Mouse (Mus musculus) adrenal gland, adult 8-10 months (tissue): ENCODE measurements around the gene Gbf1. TPM values are rescaled to one million over a fixed set of nuclear protein-coding genes. Genes with fewer than 3 reads are reported as not detected.

Source experiments
- DNase-seq: peaks from one replicate; pipeline ENCODE4 v3.0.0; 2022
- total RNA-seq, 4 experiments: library from RNA; stranded (reverse); gene quantifications; 2 replicates each; pipeline ENCODE4 v1.2.4; 2022

Gbf1 gene
- total RNA-seq, 4 experiments from 2014 or later, result 81.0 to 101 (median 85.3) TPM

DNA sequence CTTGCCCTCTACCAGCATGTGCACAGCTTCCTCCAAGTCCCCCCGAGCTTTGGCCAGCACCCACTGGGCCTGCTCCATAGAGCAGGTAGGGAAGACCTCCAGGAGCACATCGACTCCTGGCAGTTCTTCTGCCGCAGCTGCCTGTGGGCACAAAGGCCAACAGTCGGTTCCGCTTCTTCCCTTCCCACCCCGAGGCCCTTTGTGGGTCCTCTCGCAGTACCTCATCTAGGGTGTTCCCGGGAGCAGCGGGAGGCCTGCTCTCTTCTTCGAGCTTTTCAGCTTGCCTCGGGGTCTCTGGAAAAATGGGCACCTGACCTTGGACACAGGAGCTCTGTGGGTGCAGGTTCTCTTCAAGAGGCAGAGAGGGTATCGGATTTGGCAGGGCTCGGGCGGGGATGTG is 179.0 kb downstream of the Gbf1 start:
- DNase-seq, result no peak

DNA sequence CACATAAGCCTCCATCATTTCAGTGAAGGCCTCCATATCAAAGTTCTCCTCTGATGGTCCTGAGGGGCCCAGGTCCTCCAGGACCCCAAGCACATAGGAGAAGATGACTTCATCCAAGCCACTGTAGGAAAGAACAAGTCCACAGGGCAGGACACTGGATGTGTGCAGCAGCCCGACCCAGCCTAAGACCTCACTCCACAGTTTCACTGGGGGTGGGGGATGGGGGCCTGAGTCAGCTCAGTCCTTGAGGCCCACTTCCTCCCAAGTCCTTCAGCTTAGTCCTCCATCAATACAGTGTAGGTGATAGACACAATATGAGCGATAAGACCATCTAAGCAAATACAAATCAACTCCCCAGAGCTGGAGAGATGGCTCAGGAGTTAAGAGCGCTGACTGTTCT is 179.6 kb downstream of the Gbf1 start:
- no peak for DNase-seq

DNA sequence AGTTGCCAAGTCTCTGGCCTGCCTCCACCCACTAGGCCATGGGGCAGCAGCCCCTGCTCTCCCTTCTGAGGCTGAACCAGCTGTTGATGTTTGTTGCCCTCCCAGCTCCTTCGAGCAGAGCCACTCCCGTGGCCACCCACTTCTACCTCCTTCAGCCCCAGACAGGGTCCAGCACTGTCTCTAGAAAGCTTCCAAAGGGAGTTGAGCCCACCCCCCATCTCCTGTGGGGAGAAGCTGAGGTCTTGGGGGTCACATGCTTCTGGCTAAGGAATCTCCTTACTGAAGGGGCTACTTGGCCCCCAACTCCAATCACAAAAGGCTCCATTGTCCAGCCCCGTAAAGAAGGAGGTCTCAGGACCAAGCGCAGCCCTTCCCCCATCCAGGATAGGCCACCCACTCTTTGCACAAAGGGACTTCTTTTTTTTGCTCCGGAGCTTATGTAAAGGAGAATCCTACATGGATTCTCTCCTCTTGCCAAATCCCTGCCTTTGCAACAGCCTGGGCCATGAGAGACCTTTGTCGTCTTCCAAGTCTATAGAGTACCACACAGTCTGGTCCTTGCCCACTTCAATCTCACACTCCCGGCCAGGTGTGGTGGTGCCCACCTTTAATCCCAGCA is 180.5 kb downstream of the Gbf1 start:
- no peak for DNase-seq

DNA sequence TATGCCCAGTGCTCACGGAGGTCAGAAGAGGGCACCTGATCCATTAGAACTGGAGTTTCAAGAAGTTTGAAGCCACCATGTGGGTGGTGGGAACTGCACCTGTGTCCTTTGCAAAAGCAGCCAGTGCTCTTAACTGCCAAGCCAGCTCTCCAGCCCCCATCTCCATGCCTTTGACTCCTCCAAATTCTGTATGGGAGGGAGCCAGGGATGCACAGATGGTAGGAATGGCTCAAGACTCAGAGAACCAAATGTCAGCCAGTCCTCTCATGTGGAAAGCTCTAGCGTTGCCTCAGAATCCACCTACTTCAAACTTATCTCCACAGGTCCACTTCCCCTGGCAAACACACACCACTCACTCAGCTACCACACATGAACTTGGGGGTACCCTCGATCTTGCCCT is 181.6 kb downstream of the Gbf1 start:
- no peak for DNase-seq

Other genes starting within 250 kb of the Gbf1 start
- 10 to 100 TPM; 19.0 to 27.7 (median 20.8) TPM for gene Armh3, start 154.0 kb upstream of the Gbf1 start, total RNA-seq
- 10 to 100 TPM; 13.0 to 25.3 (median 19.9) TPM for gene Hps6, start 149.0 kb upstream of the Gbf1 start, total RNA-seq
- gene Pprc1, start 107.6 kb upstream of the Gbf1 start, total RNA-seq, result 10 to 100 TPM; 27.8 to 37.8 (median 34.3) TPM
- gene Ldb1, start 107.3 kb upstream of the Gbf1 start, total RNA-seq, result 100 to 1,000 TPM in 2 of 4 experiments, 10 to 100 TPM in 2; 55.5 to 115 (median 89.6) TPM
- gene Nolc1, start 76.6 kb upstream of the Gbf1 start, total RNA-seq, result 10 to 100 TPM; 43.3 to 47.8 (median 45.5) TPM
- gene Elovl3, start 20.6 kb upstream of the Gbf1 start, total RNA-seq, result 10 to 100 TPM in 2 of 4 experiments, under 1 TPM in 2; 0.28 to 43.1 (median 15.1) TPM
- under 1 TPM in 2 of 4 experiments, not detected in 2; 0.17 to 0.35 TPM for gene Pitx3, start 4.2 kb upstream of the Gbf1 start, total RNA-seq
- gene Nfkb2, start 151.8 kb downstream of the Gbf1 start, total RNA-seq, result 10 to 100 TPM; 35.6 to 40.1 (median 37.3) TPM
- gene Psd, start 174.6 kb downstream of the Gbf1 start, total RNA-seq, result 10 to 100 TPM in 3 of 4 experiments, 1 to 10 TPM in 1; 7.9 to 14.9 (median 13.1) TPM
- 10 to 100 TPM; 11.9 to 16.2 (median 13.2) TPM for gene Fbxl15, start 175.7 kb downstream of the Gbf1 start, total RNA-seq
- gene Cuedc2, start 186.2 kb downstream of the Gbf1 start, total RNA-seq, result 100 to 1,000 TPM in 2 of 4 experiments, 10 to 100 TPM in 2; 77.2 to 109 (median 89.6) TPM
- gene Mfsd13a, start 188.6 kb downstream of the Gbf1 start, total RNA-seq, result 10 to 100 TPM; 11.7 to 21.1 (median 16.6) TPM
- 1 to 10 TPM; 1.1 to 2.4 (median 1.5) TPM for gene 2310034G01Rik, start 197.8 kb downstream of the Gbf1 start, total RNA-seq
- gene Actr1a, start 243.2 kb downstream of the Gbf1 start, total RNA-seq, result 100 to 1,000 TPM; 103 to 132 (median 122) TPM
- 10 to 100 TPM; 21.6 to 37.0 (median 26.7) TPM for gene Sufu, start 244.4 kb downstream of the Gbf1 start, total RNA-seq